Mouse (Mus musculus) erythroblast, embryonic 14.5 days (primary cell): Measurements from ENCODE around the gene Cldn24.

Source experiments
- GATA1 ChIP-seq: IDR thresholded peaks from 2 replicates; pipeline ENCODE4 v1.6.1; 2012; ENCODE audit warnings: low read length, inconsistent platforms, mixed read lengths
- TAL1 ChIP-seq: IDR thresholded peaks from 3 replicates; pipeline ENCODE4 v1.6.1; 2012; ENCODE audit warnings: low read length, inconsistent platforms, mixed read lengths

DNA sequence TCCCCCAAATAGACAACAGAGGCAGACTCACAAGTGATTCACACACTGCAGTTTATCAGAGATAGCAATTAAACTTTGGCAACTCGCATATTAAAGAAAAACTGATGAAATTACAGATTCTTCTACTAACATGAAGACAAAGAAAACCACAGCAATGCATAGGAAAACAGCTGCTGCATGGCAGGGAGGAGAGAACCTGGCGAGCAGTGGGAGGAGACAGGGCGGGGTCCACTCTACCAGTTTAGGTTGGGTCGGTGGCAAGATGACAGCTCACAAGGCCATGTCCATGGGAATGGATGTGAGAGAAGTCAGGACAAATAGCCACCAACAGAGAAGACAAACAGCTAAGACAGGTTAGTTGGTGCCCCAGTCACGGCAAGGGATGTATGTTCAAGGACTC lies 30.8 kb downstream of the Cldn24 start:
- TF ChIP-seq GATA1 (no peak), TAL1 (no peak)
